Mouse (Mus musculus): ENCODE measurements at regions not wholly inside any gene's neighbourhood (a gene's known extent, or its start where the extent isn't known, plus 50 kb on each side); places are given as distances from the start of the nearest gene placed in this dataset.

- H3K4me1 ChIP-seq (ENCODE audit: control insufficient read depth, insufficient read depth, low read length), result no peaks in the 10 kb centered on the region
- no peak overlapping the region for H3K27ac ChIP-seq (ENCODE audit: control insufficient read depth, insufficient read depth, low read depth, low read length, poor library complexity)
- TF ChIP-seq CTCF (IDR thresholded peaks at IDR 0.05; ENCODE audit: control insufficient read depth, insufficient read depth, low read length), result no peak
- no peak for TF ChIP-seq POLR2A (IDR thresholded peaks at IDR 0.05; ENCODE audit: borderline replicate concordance, control insufficient read depth, low read depth, low read length)
- no peak overlapping the region for H3K4me3 ChIP-seq (replicated peaks; ENCODE audit: control insufficient read depth, low read depth, low read length)
Observed at GRCm38 (mm10) chr1:105206216-105206615, 150.3 kb downstream of the Rnf152 start.

- Histone ChIP-seq H3K4me1 (ENCODE audit: control insufficient read depth, insufficient read depth, low read length) (no peaks in the 10 kb centered on the region), H3K27ac (ENCODE audit: control insufficient read depth, insufficient read depth, low read depth, low read length, poor library complexity) (no peak overlapping the region), H3K4me3 (replicated peaks; ENCODE audit: control insufficient read depth, low read depth, low read length) (no peak overlapping the region)
- TF ChIP-seq CTCF (IDR thresholded peaks at IDR 0.05; ENCODE audit: control insufficient read depth, insufficient read depth, low read length) (no peak), POLR2A (IDR thresholded peaks at IDR 0.05; ENCODE audit: borderline replicate concordance, control insufficient read depth, low read depth, low read length) (no peak)
- 17% methylated on average over 3 of the region's 3 CpGs for WGBS
Observed at GRCm38 (mm10) chr1:105199305-105199704, 157.2 kb downstream of the Rnf152 start.

DNA sequence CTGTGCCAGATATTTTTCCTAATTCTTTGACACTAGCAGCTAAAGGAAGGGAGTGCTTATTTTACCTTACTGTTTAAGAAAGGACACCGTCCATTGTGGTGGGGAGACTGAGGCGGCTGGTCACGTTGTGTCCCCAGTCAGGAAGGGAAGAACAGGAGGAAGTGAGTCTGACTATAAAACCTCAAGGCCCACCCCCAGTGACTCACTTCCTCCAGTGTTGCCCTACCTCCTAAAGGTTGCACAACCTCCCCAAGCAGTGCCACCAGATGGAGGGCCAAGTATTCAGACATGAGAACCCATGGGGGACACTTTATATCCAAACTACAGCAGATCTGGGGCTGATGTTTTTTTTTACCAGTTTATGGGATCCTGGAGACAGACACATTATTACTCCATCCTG, 165.4 kb downstream of the Rnf152 start:
- Histone ChIP-seq H3K4me1 (ENCODE audit: control insufficient read depth, insufficient read depth, low read length) (no peaks in the 10 kb centered on the region), H3K4me3 (replicated peaks; ENCODE audit: control insufficient read depth, low read depth, low read length) (no peak overlapping the region), H3K27ac (ENCODE audit: control insufficient read depth, insufficient read depth, low read depth, low read length, poor library complexity) (no peak overlapping the region)
- 46% methylated on average over 3 of the region's 3 CpGs for WGBS
- TF ChIP-seq CTCF (IDR thresholded peaks at IDR 0.05; ENCODE audit: control insufficient read depth, insufficient read depth, low read length) (no peak), POLR2A (IDR thresholded peaks at IDR 0.05; ENCODE audit: borderline replicate concordance, control insufficient read depth, low read depth, low read length) (no peak)

GRCm38 (mm10) chr1:105188920-105189266, 167.6 kb downstream of the Rnf152 start:
- TF ChIP-seq CTCF (IDR thresholded peaks at IDR 0.05; ENCODE audit: control insufficient read depth, insufficient read depth, low read length) (no peak), POLR2A (IDR thresholded peaks at IDR 0.05; ENCODE audit: borderline replicate concordance, control insufficient read depth, low read depth, low read length) (no peak)
- no peak overlapping the region for H3K27ac ChIP-seq (ENCODE audit: control insufficient read depth, insufficient read depth, low read depth, low read length, poor library complexity)
- no peak overlapping the region for H3K4me3 ChIP-seq (replicated peaks; ENCODE audit: control insufficient read depth, low read depth, low read length)
- H3K4me1 ChIP-seq (ENCODE audit: control insufficient read depth, insufficient read depth, low read length), result no peaks in the 10 kb centered on the region

- 66% methylated on average over 3 of the region's 3 CpGs for WGBS
- Histone ChIP-seq H3K4me3 (replicated peaks; ENCODE audit: control insufficient read depth, low read depth, low read length) (no peak overlapping the region), H3K4me1 (ENCODE audit: control insufficient read depth, insufficient read depth, low read length) (no peaks in the 10 kb centered on the region), H3K27ac (ENCODE audit: control insufficient read depth, insufficient read depth, low read depth, low read length, poor library complexity) (no peak overlapping the region)
- no peak for TF ChIP-seq POLR2A (IDR thresholded peaks at IDR 0.05; ENCODE audit: borderline replicate concordance, control insufficient read depth, low read depth, low read length)
- TF ChIP-seq CTCF (IDR thresholded peaks at IDR 0.05; ENCODE audit: control insufficient read depth, insufficient read depth, low read length), result no peak
Observed at GRCm38 (mm10) chr1:105188210-105188919, 168.1 kb downstream of the Rnf152 start.

GRCm38 (mm10) chr1:105184470-105184869, 172.0 kb downstream of the Rnf152 start:
- Histone ChIP-seq H3K4me3 (replicated peaks; ENCODE audit: control insufficient read depth, low read depth, low read length) (no peak overlapping the region), H3K4me1 (ENCODE audit: control insufficient read depth, insufficient read depth, low read length) (no peaks in the 10 kb centered on the region), H3K27ac (ENCODE audit: control insufficient read depth, insufficient read depth, low read depth, low read length, poor library complexity) (no peak overlapping the region)
- WGBS, result 88% methylated on average over 3 of the region's 3 CpGs
- TF ChIP-seq POLR2A (IDR thresholded peaks at IDR 0.05; ENCODE audit: borderline replicate concordance, control insufficient read depth, low read depth, low read length) (no peak), CTCF (IDR thresholded peaks at IDR 0.05; ENCODE audit: control insufficient read depth, insufficient read depth, low read length) (no peak)

- TF ChIP-seq POLR2A (IDR thresholded peaks at IDR 0.05; ENCODE audit: borderline replicate concordance, control insufficient read depth, low read depth, low read length), result no peak
- no peak for TF ChIP-seq CTCF (IDR thresholded peaks at IDR 0.05; ENCODE audit: control insufficient read depth, insufficient read depth, low read length)
- WGBS, result 42% methylated on average over 3 of the region's 3 CpGs
Observed at GRCm38 (mm10) chr1:105179371-105179823, 177.1 kb downstream of the Rnf152 start.

DNA sequence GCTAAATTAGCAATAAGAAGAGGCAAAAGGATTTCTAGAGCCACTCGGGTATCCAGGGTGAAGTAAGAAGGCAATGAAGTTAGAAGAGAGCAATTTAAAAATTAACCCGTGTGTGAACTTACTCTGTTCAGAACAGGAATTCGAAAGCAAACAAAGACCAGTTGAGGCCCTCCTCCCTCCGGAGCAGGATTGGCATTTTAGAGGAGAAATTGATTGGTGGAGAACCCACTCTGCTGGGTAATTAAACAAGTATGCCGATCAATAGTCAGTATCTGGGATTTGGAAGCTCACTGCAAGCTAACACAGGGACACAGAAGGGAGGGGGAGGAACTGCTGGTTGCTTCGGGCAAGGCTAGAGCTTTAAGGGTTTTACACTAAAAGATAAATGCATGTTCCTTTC, 177.7 kb downstream of the Rnf152 start:
- no peak overlapping the region for H3K4me3 ChIP-seq (replicated peaks; ENCODE audit: control insufficient read depth, low read depth, low read length)
- H3K4me1 ChIP-seq (ENCODE audit: control insufficient read depth, insufficient read depth, low read length), result no peaks in the 10 kb centered on the region
- TF ChIP-seq CTCF (IDR thresholded peaks at IDR 0.05; ENCODE audit: control insufficient read depth, insufficient read depth, low read length) (no peak), POLR2A (IDR thresholded peaks at IDR 0.05; ENCODE audit: borderline replicate concordance, control insufficient read depth, low read depth, low read length) (no peak)
- WGBS, result 74% methylated on average over 6 of the region's 6 CpGs
- no peak overlapping the region for H3K27ac ChIP-seq (ENCODE audit: control insufficient read depth, insufficient read depth, low read depth, low read length, poor library complexity)

More at GRCm38 (mm10) chr1:105179371-105179823, 177.1 kb downstream of the Rnf152 start:
- Histone ChIP-seq H3K4me1 (ENCODE audit: control insufficient read depth, insufficient read depth, low read length) (no peaks in the 10 kb centered on the region), H3K4me3 (replicated peaks; ENCODE audit: control insufficient read depth, low read depth, low read length) (no peak overlapping the region), H3K27ac (ENCODE audit: control insufficient read depth, insufficient read depth, low read depth, low read length, poor library complexity) (no peak overlapping the region)

GRCm38 (mm10) chr1:105177938-105178337, 178.6 kb downstream of the Rnf152 start:
- 82% methylated on average over 2 of the region's 2 CpGs for WGBS
- TF ChIP-seq POLR2A (IDR thresholded peaks at IDR 0.05; ENCODE audit: borderline replicate concordance, control insufficient read depth, low read depth, low read length) (no peak), CTCF (IDR thresholded peaks at IDR 0.05; ENCODE audit: control insufficient read depth, insufficient read depth, low read length) (no peak)
- no peaks in the 10 kb centered on the region for H3K4me1 ChIP-seq (ENCODE audit: control insufficient read depth, insufficient read depth, low read length)
- no peak overlapping the region for H3K4me3 ChIP-seq (replicated peaks; ENCODE audit: control insufficient read depth, low read depth, low read length)
- H3K27ac ChIP-seq (ENCODE audit: control insufficient read depth, insufficient read depth, low read depth, low read length, poor library complexity), result no peak overlapping the region
